Mouse (Mus musculus): ENCODE data around the gene Gm11232.

DNA sequence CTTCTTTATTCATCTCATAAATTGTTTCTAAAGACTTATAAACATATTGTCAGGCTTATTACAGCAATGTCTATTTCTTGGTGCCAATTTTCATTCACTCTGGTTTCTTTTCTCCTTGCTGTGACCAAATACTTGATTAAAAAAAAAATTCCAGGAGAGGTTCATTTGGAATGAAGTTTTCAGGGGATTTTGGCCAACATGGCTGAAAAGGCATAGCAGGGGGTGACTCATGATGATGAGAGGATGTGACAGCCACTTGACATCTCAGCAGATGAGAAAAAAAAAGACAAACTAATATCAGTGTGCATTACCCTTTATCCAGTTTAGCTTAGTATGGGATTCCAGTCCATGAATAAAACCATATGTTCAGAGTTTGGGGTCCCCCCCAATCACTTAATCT lies 28.4 kb downstream of the Gm11232 start:
- TF ChIP-seq CTCF (IDR thresholded peaks at IDR 0.05; ENCODE audit: low read depth): no peak
- no peak for TF ChIP-seq EP300 (IDR thresholded peaks at IDR 0.05; ENCODE audit: low read depth)
